Comparison of ENCODE assay signal across 10 mouse cellular contexts in genomic region chr13:38958037-38958436, GRCm38 (mm10). TPM values are rescaled to one million over a fixed set of nuclear protein-coding genes. Genes with fewer than 3 reads are reported as not detected.
DNase-seq lines count a peak whose midpoint lies in the region; ATAC-seq lines count a peak whose summit lies in the region.
"Had no signal": no experiment of that assay in that cellular context is flagged by ENCODE, and none has a peak within 500 bp of the region (broad histone marks: within the 10 kb centered on the region; RNA-seq: fewer than 3 reads in every experiment).

No protein-coding gene starts in this region.

- H3K9me3 ChIP-seq in heart, embryonic 14.5 days (ENCODE audit: control insufficient read depth, low read length), result no peaks in the 10 kb centered on the region
- H3K9me3 ChIP-seq in lung, embryonic 16.5 days (ENCODE audit: control insufficient read depth, low read length), result no peaks in the 10 kb centered on the region
- H3K9me3 ChIP-seq: hindbrain, embryonic 10.5 days had no signal

- peaks cover 28% of the 10 kb centered on the region for H3K36me3 ChIP-seq in heart, embryonic 14.5 days (ENCODE audit: control insufficient read depth, insufficient read depth, low read length)
- peaks cover 16% of the 10 kb centered on the region for H3K36me3 ChIP-seq in lung, embryonic 16.5 days (ENCODE audit: control insufficient read depth, insufficient read depth, low read length)

- WGBS in heart, embryonic 14.5 days, result 47% methylated on average over 5 of the region's 5 CpGs
- WGBS in lung, embryonic 16.5 days, result 51% methylated on average over 5 of the region's 5 CpGs

- H3K4me1 ChIP-seq in heart, embryonic 14.5 days (ENCODE audit: control insufficient read depth in 2 of 2, insufficient read depth in 2 of 2, low read length in 2 of 2), result peaks cover 0 to 23% of the 10 kb centered on the region in 2 experiments; a peak in 2 of 4 replicates
- H3K4me1 ChIP-seq in lung, embryonic 16.5 days (replicated peaks; ENCODE audit: control insufficient read depth, insufficient read depth, low read length), result peaks cover 25% of the 10 kb centered on the region
- H3K4me1 ChIP-seq in brown adipose tissue, adult 24 weeks (ENCODE audit: control insufficient read depth, insufficient read depth, insufficient read length, low read length), result peaks cover 12% of the 10 kb centered on the region

- no peak for DNase-seq in heart, adult 8-10 months (ENCODE audit: low spot score)
- no peak for DNase-seq in lung, postnatal 4 days
- peak; percentile 22 for DNase-seq in naive thymus-derived CD4-positive, alpha-beta T cell, adult 2 months (ENCODE audit: low read depth)
- no peak for DNase-seq in adrenal gland, postnatal 4 days (ENCODE audit: low spot score in 2 of 2)
- DNase-seq: cerebellum, postnatal 36 days had no signal

- peak overlapping the region in 1 of 2 experiments; percentile 11; a peak in 2 of 4 replicates for H3K4me3 ChIP-seq in heart, embryonic 14.5 days (ENCODE audit: control insufficient read depth in 1 of 2, insufficient read depth in 1 of 2, low read depth in 1 of 2, low read length in 2 of 2)
- H3K4me3 ChIP-seq in lung, embryonic 16.5 days (ENCODE audit: low read length), result 0 out of 2 replicates have a peak overlapping the region, but pooled peaks have one; percentile 2
- 0 out of 2 replicates have a peak overlapping the region, but pooled peaks have one; percentile 11 for H3K4me3 ChIP-seq in brown adipose tissue, adult 24 weeks (ENCODE audit: insufficient read depth, low read depth, low read length)
- H3K4me3 ChIP-seq: hindbrain, embryonic 10.5 days had no signal

- no peak for ATAC-seq in heart, embryonic 14.5 days (ENCODE audit: insufficient number of reproducible peaks, insufficient read depth, low FRiP score, low read depth)
- no peak for ATAC-seq in lung, embryonic 16.5 days (ENCODE audit: low read depth)
- no peak for ATAC-seq in megakaryocyte-erythroid progenitor cell, adult 5-6 weeks (replicated peaks; ENCODE audit: low FRiP score, low TSS enrichment, poor library complexity, severe bottlenecking)

- H3K27ac ChIP-seq in heart, embryonic 14.5 days (replicated peaks in 1 of 2; ENCODE audit: control insufficient read depth in 1 of 2, insufficient read depth in 1 of 2, low read depth in 2 of 2, low read length in 2 of 2), result peak overlapping the region; percentile 48 to 63
- H3K27ac ChIP-seq in lung, embryonic 16.5 days (ENCODE audit: low read length), result 0 out of 2 replicates have a peak overlapping the region, but pooled peaks have one; percentile 31
- H3K27ac ChIP-seq in brown adipose tissue, adult 24 weeks (replicated peaks; ENCODE audit: low read depth, low read length), result no peak overlapping the region
- H3K27ac ChIP-seq: hindbrain, embryonic 10.5 days had no signal

- H3K27me3 ChIP-seq in heart, embryonic 14.5 days (ENCODE audit: control insufficient read depth, insufficient read depth, low read length), result no peaks in the 10 kb centered on the region
- H3K27me3 ChIP-seq in lung, embryonic 16.5 days (ENCODE audit: control insufficient read depth, insufficient read depth, low read depth, low read length), result no peaks in the 10 kb centered on the region

- peak overlapping the region; percentile 46 for H3K4me2 ChIP-seq in heart, embryonic 14.5 days (ENCODE audit: low read length)
- 0 out of 2 replicates have a peak overlapping the region, but pooled peaks have one; percentile 3 for H3K4me2 ChIP-seq in lung, embryonic 16.5 days (ENCODE audit: low read depth, low read length)

- H3K9ac ChIP-seq in heart, embryonic 14.5 days (ENCODE audit: low read length), result no peak overlapping the region
- H3K9ac ChIP-seq in lung, embryonic 16.5 days (ENCODE audit: low read length), result peak overlapping the region; percentile 24; the same call in 1 of the 2 replicates

RNA-seq across cellular contexts. Expression of gene Slc35b3, which starts 2.6 kb away (rescaled TPM):
- 26.1 and 27.8 TPM in 2 replicates for polyA plus RNA-seq in heart, embryonic 14.5 days (2014; fragmentation: Nextera tagmentation; extraction: Ambion mirVana)
- 1 to 10 TPM; 2.7 to 5.5 (median 3.8) TPM for total RNA-seq in heart, adult 8-10 months (2022)
- 34.5 and 38.8 TPM in 2 replicates for polyA plus RNA-seq in lung, embryonic 16.5 days (2015; fragmentation: Nextera tagmentation; extraction: Ambion mirVana)
- polyA plus RNA-seq in brown adipose tissue, adult 24 weeks (2012; ENCODE audit: insufficient read depth, insufficient read length, missing spikeins), result 6.4 and 6.5 TPM in 2 replicates
- total RNA-seq in adrenal gland, postnatal 4 days (2021), result 10 to 100 TPM; 33.3 to 38.7 TPM
- 25.5 and 40.9 TPM in 2 replicates for total RNA-seq in megakaryocyte-erythroid progenitor cell, adult 5-6 weeks (2014; fragmentation: Nextera tagmentation)
- 19.7 and 35.4 TPM in 2 replicates for total RNA-seq in megakaryocyte-erythroid progenitor cell, adult 5-6 weeks (2017)
